Mouse (Mus musculus): ENCODE data around the gene Mettl2. TPM values are rescaled to one million over a fixed set of nuclear protein-coding genes. Genes with fewer than 3 reads are reported as not detected.
"Not testable (repeated sequence)": the region's sequence is repeated elsewhere in the genome, so short reads cannot be mapped to it uniquely, and the experiment has no call there.

Mettl2 gene
- polyA plus RNA-seq, 1 experiment from 2014 or later: 27.3 TPM

DNA sequence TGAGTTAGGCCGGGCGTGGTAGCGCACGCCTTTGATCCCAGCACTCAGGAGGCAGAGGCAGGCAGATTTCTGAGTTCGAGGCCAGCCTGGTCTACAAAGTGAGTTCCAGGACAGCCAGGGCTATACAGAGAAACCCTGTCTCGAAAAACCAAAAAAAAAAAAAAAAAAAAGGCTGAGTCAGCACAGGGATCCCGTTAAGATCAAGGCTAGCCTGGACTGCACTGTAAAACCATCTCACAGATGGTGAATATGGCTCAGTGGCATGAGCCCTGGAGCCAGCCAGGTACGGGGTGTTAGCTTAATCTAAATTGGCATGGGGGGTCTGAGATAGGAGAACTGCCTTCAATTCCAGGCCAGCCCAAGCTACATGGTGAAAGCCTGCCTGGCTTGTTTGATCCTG, 14.3 kb downstream of the Mettl2 start:
- not testable (repeated sequence) for H3K4me1 ChIP-seq (replicated peaks; ENCODE audit: control insufficient read depth, insufficient read depth, low read length); ATAC-seq (ENCODE audit: low FRiP score); H3K4me2 ChIP-seq (replicated peaks); H3K9me3 ChIP-seq (ENCODE audit: control insufficient read depth, low read length); H3K27me3 ChIP-seq (ENCODE audit: control insufficient read depth, insufficient read depth, low read length); H3K4me3 ChIP-seq (replicated peaks; ENCODE audit: low read length); H3K27ac ChIP-seq; DNase-seq (ENCODE audit: low spot score); H3K9ac ChIP-seq
- 98% methylated on average over 7 of the region's 8 CpGs for WGBS
- peaks cover 68% of the 10 kb centered on the region for H3K36me3 ChIP-seq (replicated peaks; ENCODE audit: control insufficient read depth, insufficient read depth)

DNA sequence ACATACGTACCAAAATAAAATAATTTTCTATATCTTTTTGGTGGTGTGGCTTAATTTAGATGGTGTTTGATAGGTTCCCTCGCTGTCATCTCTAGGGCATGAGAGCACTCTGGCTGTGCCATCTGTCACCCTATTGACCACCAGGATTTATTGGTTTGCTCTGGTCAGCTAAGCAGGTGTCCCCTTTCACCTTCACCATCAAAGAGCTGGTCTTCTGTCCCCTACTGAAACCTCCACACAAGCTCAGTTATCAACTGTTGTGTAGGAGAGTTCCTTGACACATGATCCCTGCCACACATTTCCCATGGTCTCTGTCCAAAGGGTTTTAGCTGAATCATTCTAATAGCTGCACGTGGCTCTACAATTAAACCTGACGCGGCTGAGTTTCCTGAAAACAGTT, 14.9 kb downstream of the Mettl2 start:
- Histone ChIP-seq H3K9me3 (ENCODE audit: control insufficient read depth, low read length) (no peaks in the 10 kb centered on the region), H3K27ac (no peak overlapping the region), H3K27me3 (ENCODE audit: control insufficient read depth, insufficient read depth, low read length) (no peaks in the 10 kb centered on the region), H3K4me3 (replicated peaks; ENCODE audit: low read length) (no peak overlapping the region), H3K36me3 (replicated peaks; ENCODE audit: control insufficient read depth, insufficient read depth) (peaks cover 62% of the 10 kb centered on the region), H3K4me2 (replicated peaks) (no peak overlapping the region), H3K4me1 (replicated peaks; ENCODE audit: control insufficient read depth, insufficient read depth, low read length) (no peaks in the 10 kb centered on the region), H3K9ac (no peak overlapping the region)
- no peak for DNase-seq (ENCODE audit: low spot score)
- WGBS: 92% methylated on average over 5 of the region's 5 CpGs
- no peak for ATAC-seq (ENCODE audit: low FRiP score)

DNA sequence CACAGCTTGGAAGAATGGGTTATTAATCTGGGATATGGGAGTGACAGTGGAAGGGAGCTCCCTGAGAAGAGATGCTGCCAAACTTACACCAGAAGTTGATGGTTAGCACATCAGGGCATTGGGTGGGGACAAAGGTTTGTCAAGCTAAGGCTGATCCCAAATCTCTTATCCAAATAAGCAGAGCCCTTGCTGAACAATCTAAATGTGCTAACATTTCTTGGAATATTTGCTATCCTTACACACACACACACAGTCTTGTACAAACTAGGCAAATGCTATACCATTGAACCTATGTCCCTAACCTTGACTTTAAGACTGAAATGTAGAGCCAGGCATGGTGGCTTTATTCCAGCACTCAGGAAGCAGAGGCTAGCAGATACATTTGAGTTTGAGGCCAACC, 17.3 kb downstream of the Mettl2 start:
- H3K27ac ChIP-seq: no peak overlapping the region
- no peak for DNase-seq (ENCODE audit: low spot score)
- no peak overlapping the region for H3K4me3 ChIP-seq (replicated peaks; ENCODE audit: low read length)
- ATAC-seq (ENCODE audit: low FRiP score): no peak
- no peaks in the 10 kb centered on the region for H3K9me3 ChIP-seq (ENCODE audit: control insufficient read depth, low read length)
- no peak overlapping the region for H3K4me2 ChIP-seq (replicated peaks)
- no peaks in the 10 kb centered on the region for H3K27me3 ChIP-seq (ENCODE audit: control insufficient read depth, insufficient read depth, low read length)
- no peak overlapping the region for H3K9ac ChIP-seq
- H3K4me1 ChIP-seq (replicated peaks; ENCODE audit: control insufficient read depth, insufficient read depth, low read length): no peaks in the 10 kb centered on the region
- peaks cover 38% of the 10 kb centered on the region for H3K36me3 ChIP-seq (replicated peaks; ENCODE audit: control insufficient read depth, insufficient read depth)

DNA sequence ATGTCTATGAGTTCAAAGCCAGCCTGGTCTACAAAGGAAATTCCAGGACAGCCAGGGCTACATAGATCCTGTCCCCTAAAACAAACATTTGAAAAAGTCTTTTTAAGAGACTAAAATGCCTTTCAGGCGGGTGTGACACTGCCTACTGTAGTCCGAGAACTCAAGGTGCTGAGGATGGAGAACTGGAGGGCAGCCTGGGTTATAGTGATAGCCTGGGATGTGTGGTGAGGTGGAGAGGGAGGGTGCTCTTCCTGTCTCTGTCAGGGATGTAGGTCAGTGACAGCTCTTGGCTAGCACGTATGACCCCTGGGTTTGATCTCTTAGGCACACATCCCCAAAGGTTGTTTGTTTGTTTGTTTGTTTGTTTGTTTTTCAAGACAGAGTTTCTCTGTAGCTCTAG, 17.9 kb downstream of the Mettl2 start:
- no peak overlapping the region for H3K27ac ChIP-seq
- no peak overlapping the region for H3K4me2 ChIP-seq (replicated peaks)
- peaks cover 33% of the 10 kb centered on the region for H3K36me3 ChIP-seq (replicated peaks; ENCODE audit: control insufficient read depth, insufficient read depth)
- H3K9ac ChIP-seq: no peak overlapping the region
- no peak overlapping the region for H3K4me3 ChIP-seq (replicated peaks; ENCODE audit: low read length)
- 92% methylated on average over 3 of the region's 3 CpGs for WGBS
- DNase-seq (ENCODE audit: low spot score) (no peak), ATAC-seq (ENCODE audit: low FRiP score) (no peak)
- H3K27me3 ChIP-seq (ENCODE audit: control insufficient read depth, insufficient read depth, low read length): no peaks in the 10 kb centered on the region
- no peaks in the 10 kb centered on the region for H3K4me1 ChIP-seq (replicated peaks; ENCODE audit: control insufficient read depth, insufficient read depth, low read length)
- H3K9me3 ChIP-seq (ENCODE audit: control insufficient read depth, low read length): no peaks in the 10 kb centered on the region

DNA sequence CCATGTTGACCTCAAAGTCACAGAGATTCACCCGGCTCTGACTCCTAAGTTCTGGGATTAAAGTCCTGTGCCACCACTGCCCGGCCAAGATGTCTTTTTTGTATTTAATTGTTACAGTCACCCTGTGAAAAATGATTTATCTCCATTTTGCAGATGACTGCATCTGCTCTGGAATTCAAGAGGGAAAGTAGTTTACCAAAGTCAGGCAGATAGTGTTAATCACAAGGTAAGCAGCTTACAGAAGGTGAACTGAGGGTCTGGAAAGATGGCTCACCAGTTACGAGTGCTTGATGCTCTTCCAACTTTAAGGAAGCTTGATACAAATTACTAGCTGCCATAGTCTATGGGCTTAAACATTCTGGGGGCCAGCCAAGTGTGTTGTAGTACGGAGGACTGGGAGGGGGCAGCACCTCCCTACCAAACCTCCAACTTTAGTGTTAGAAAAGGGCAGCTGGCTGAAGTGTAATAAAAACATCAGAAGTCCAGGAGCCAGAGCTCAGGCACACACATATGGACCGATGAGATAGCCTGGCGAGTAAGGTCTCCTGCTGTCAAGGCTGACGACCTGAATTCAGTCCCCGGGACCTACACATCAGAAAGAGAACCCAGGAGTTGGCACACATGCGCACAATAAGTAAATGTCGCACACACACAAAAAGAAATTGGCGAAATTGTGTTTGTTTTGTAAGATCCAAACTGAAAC, 18.4 kb downstream of the Mettl2 start:
- peaks cover 27% of the 10 kb centered on the region for H3K36me3 ChIP-seq (replicated peaks; ENCODE audit: control insufficient read depth, insufficient read depth)
- ATAC-seq (ENCODE audit: low FRiP score) (no peak), DNase-seq (ENCODE audit: low spot score) (no peak)
- no peak overlapping the region for H3K4me2 ChIP-seq (replicated peaks)
- H3K27me3 ChIP-seq (ENCODE audit: control insufficient read depth, insufficient read depth, low read length): no peaks in the 10 kb centered on the region
- H3K9ac ChIP-seq: no peak overlapping the region
- no peak overlapping the region for H3K4me3 ChIP-seq (replicated peaks; ENCODE audit: low read length)
- H3K27ac ChIP-seq: no peak overlapping the region
- no peaks in the 10 kb centered on the region for H3K4me1 ChIP-seq (replicated peaks; ENCODE audit: control insufficient read depth, insufficient read depth, low read length)
- H3K9me3 ChIP-seq (ENCODE audit: control insufficient read depth, low read length): no peaks in the 10 kb centered on the region
- WGBS: 85% methylated on average over 11 of the region's 11 CpGs

DNA sequence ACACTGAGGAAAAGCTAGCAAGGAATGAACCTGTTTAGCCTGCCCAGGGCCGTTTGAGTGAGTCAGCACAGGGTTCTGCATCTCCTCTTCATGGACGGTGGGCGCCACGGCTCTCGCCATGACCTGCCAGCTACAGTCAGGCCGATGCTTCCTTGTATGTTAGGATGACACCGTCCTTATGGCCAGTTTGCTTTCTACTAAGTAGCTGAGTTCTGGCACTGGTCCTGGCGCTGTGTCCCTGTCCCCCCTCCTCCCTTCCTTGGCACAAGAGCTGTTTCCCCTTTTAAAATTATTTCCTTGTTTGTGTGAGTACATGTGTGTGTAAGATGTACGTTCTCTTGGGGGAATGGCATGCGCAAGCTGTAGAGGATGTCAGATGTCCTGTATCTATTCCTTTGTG, 19.0 kb downstream of the Mettl2 start:
- H3K9me3 ChIP-seq (ENCODE audit: control insufficient read depth, low read length): no peaks in the 10 kb centered on the region
- no peak overlapping the region for H3K27ac ChIP-seq
- no peaks in the 10 kb centered on the region for H3K4me1 ChIP-seq (replicated peaks; ENCODE audit: control insufficient read depth, insufficient read depth, low read length)
- ATAC-seq (ENCODE audit: low FRiP score) (no peak), DNase-seq (ENCODE audit: low spot score) (no peak)
- H3K4me2 ChIP-seq (replicated peaks): no peak overlapping the region
- H3K9ac ChIP-seq: no peak overlapping the region
- WGBS: 92% methylated on average over 10 of the region's 10 CpGs
- H3K27me3 ChIP-seq (ENCODE audit: control insufficient read depth, insufficient read depth, low read length): no peaks in the 10 kb centered on the region
- peaks cover 21% of the 10 kb centered on the region for H3K36me3 ChIP-seq (replicated peaks; ENCODE audit: control insufficient read depth, insufficient read depth)
- H3K4me3 ChIP-seq (replicated peaks; ENCODE audit: low read length): no peak overlapping the region

DNA sequence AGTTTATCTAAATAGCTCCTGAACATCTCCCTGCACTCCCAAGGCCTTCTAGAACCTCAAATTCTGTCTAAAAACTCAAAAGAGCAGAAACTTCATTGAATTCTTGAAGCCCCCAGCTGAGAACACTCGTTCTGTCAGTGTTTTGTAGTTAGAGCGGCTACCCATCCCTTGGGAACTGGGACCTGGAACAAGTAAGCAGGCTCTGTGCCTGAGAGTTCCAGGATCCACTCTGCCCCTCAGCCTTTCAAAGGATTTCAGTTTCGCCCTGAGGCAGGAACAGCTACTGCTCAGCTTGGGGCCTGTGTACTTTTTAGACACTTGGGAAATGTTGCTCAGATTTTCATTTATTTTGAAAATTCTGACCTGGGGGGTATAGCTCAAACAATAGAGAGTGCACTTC, 20.4 kb downstream of the Mettl2 start, which contains the start of gene Gm10842:
Gene Gm10842, plus strand, starts transcription at position 301 of the 400 bp plus-strand sequence.
- H3K4me1 ChIP-seq (replicated peaks; ENCODE audit: control insufficient read depth, insufficient read depth, low read length): 0 out of 2 replicates have a peak, but pooled peaks cover 6% of the 10 kb centered on the region
- no peak for ATAC-seq (ENCODE audit: low FRiP score)
- no peak for DNase-seq (ENCODE audit: low spot score)
- H3K36me3 ChIP-seq (replicated peaks; ENCODE audit: control insufficient read depth, insufficient read depth): 0 out of 2 replicates have a peak, but pooled peaks cover 8% of the 10 kb centered on the region
- H3K9me3 ChIP-seq (ENCODE audit: control insufficient read depth, low read length): no peaks in the 10 kb centered on the region
- no peak within 1 kb of the TSS for H3K4me3 ChIP-seq (replicated peaks; ENCODE audit: low read length)
- no peak within 1 kb of the TSS for H3K9ac ChIP-seq
- H3K27me3 ChIP-seq (ENCODE audit: control insufficient read depth, insufficient read depth, low read length): no peaks in the 10 kb centered on the region
- no peak within 1 kb of the TSS for H3K4me2 ChIP-seq (replicated peaks)
- WGBS: 89% methylated on average over 3 of the region's 3 CpGs
- H3K27ac ChIP-seq: no peak within 1 kb of the TSS

DNA sequence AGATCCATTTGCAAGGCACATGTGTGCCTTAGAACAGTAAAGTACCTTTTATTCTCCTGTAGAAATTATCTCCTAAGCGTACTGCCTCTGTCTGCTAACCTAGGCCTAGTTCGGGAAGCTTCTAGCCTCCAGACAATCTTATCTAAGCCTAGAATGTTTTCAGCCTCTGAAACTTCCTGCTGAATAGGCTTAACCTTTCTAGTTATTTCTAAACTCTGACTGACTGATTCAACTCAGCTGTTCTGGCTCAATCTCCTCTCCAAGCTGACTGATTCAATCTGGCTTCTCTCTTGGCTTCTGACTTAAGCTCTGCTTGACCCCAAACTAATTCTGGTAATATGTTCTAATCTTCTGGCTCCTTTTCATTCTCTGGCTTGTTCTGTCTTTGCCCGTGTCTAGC, 23.1 kb downstream of the Mettl2 start:
- Histone ChIP-seq H3K4me1 (replicated peaks; ENCODE audit: control insufficient read depth, insufficient read depth, low read length) (0 out of 2 replicates have a peak, but pooled peaks cover 13% of the 10 kb centered on the region), H3K4me3 (replicated peaks; ENCODE audit: low read length) (no peak overlapping the region), H3K9me3 (ENCODE audit: control insufficient read depth, low read length) (no peaks in the 10 kb centered on the region), H3K36me3 (replicated peaks; ENCODE audit: control insufficient read depth, insufficient read depth) (no peaks in the 10 kb centered on the region), H3K4me2 (replicated peaks) (no peak overlapping the region), H3K27me3 (ENCODE audit: control insufficient read depth, insufficient read depth, low read length) (no peaks in the 10 kb centered on the region), H3K27ac (no peak overlapping the region), H3K9ac (no peak overlapping the region)
- DNase-seq (ENCODE audit: low spot score) (no peak), ATAC-seq (ENCODE audit: low FRiP score) (no peak)
- 86% methylated on average over 3 of the region's 3 CpGs for WGBS

DNA sequence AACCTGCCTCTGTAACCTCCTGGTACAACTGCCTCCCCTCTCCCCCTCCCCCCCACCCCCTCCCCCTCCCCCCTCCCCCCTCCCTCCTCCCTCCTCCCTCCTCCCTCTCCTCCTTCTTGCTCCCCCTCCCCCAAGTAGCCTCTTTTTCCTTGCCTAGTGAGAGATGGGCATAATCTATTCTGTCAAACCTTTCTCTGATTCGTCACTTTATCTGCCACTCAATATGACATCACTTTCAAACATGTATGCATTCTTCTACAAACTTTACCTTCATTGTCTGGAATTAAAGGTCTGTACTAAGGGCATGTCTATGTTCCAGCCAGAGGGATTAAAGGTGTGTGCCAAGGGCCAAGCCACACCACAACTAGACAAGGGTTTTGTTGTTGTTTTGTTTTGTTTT, 23.5 kb downstream of the Mettl2 start:
- no peaks in the 10 kb centered on the region for H3K9me3 ChIP-seq (ENCODE audit: control insufficient read depth, low read length)
- ATAC-seq (ENCODE audit: low FRiP score) (no peak), DNase-seq (ENCODE audit: low spot score) (no peak)
- no peak overlapping the region for H3K27ac ChIP-seq
- 87% methylated on average over 1 of the region's 1 CpGs for WGBS
- H3K4me3 ChIP-seq (replicated peaks; ENCODE audit: low read length): no peak overlapping the region
- H3K27me3 ChIP-seq (ENCODE audit: control insufficient read depth, insufficient read depth, low read length): no peaks in the 10 kb centered on the region
- no peak overlapping the region for H3K9ac ChIP-seq
- 0 out of 2 replicates have a peak, but pooled peaks cover 13% of the 10 kb centered on the region for H3K4me1 ChIP-seq (replicated peaks; ENCODE audit: control insufficient read depth, insufficient read depth, low read length)
- no peaks in the 10 kb centered on the region for H3K36me3 ChIP-seq (replicated peaks; ENCODE audit: control insufficient read depth, insufficient read depth)
- H3K4me2 ChIP-seq (replicated peaks): no peak overlapping the region

DNA sequence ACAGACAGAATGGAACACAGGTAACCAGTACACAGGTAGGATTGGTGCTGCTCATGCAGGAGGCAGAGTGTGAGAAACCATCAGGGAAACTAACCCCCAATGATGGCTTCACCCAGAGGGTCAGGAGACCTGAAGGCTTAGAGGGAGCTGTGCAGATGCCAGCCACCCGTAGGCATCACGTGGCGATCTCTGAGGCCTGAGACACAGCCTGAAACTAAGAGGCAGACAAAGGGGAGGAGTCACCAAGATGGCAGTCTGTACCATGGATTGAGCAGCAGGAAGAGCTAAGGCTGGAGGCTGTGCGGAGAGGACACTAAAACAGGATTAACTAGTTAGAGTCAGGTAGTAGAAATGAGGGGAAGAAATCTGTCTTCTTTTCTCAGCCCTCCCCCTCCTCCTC, 24.5 kb downstream of the Mettl2 start:
- no peak overlapping the region for H3K9ac ChIP-seq
- H3K4me3 ChIP-seq (replicated peaks; ENCODE audit: low read length): no peak overlapping the region
- DNase-seq (ENCODE audit: low spot score): no peak
- no peaks in the 10 kb centered on the region for H3K9me3 ChIP-seq (ENCODE audit: control insufficient read depth, low read length)
- 67% methylated on average over 4 of the region's 4 CpGs for WGBS
- H3K27me3 ChIP-seq (ENCODE audit: control insufficient read depth, insufficient read depth, low read length): no peaks in the 10 kb centered on the region
- no peaks in the 10 kb centered on the region for H3K36me3 ChIP-seq (replicated peaks; ENCODE audit: control insufficient read depth, insufficient read depth)
- H3K4me2 ChIP-seq (replicated peaks): no peak overlapping the region
- no peak for ATAC-seq (ENCODE audit: low FRiP score)
- 0 out of 2 replicates have a peak, but pooled peaks cover 13% of the 10 kb centered on the region for H3K4me1 ChIP-seq (replicated peaks; ENCODE audit: control insufficient read depth, insufficient read depth, low read length)
- H3K27ac ChIP-seq: no peak overlapping the region
